Mouse (Mus musculus) kidney, adult 8-10 months (tissue): Measurements from ENCODE around the gene Ndufb5.
A peak's percentile ranks its signal among the peaks of the same experiment; 100 is the strongest.
"Not testable (repeated sequence)": the region's sequence is repeated elsewhere in the genome, so short reads cannot be mapped to it uniquely, and the experiment has no call there.

Source experiments
- DNase-seq, 2 experiments: peaks; one replicate each; pipeline ENCODE4 v3.0.0; 2022

Gene Ndufb5

GRCm38 (mm10) chr3:32736244-32737171 is at the start of gene Ndufb5:
Ndufb5 (plus strand) TSS chr3:32736990.
- DNase-seq, result peak; percentile 99

- no peak for DNase-seq
Observed at GRCm38 (mm10) chr3:32687156-32687555, 49.6 kb upstream of the Ndufb5 start.

- no peak for DNase-seq
Observed at GRCm38 (mm10) chr3:32689567-32689999, 47.2 kb upstream of the Ndufb5 start.

- no peak for DNase-seq
Observed at GRCm38 (mm10) chr3:32690008-32690407, 46.8 kb upstream of the Ndufb5 start.

GRCm38 (mm10) chr3:32690901-32691300 is 45.9 kb upstream of the Ndufb5 start:
- no peak for DNase-seq

- no peak for DNase-seq
Observed at GRCm38 (mm10) chr3:32691841-32692240, 44.9 kb upstream of the Ndufb5 start.

GRCm38 (mm10) chr3:32694211-32694610 is 42.6 kb upstream of the Ndufb5 start:
- no peak for DNase-seq

- no peak for DNase-seq
Observed at GRCm38 (mm10) chr3:32694737-32695582, 41.8 kb upstream of the Ndufb5 start.

- DNase-seq, result no peak
Observed at GRCm38 (mm10) chr3:32695583-32695980, 41.2 kb upstream of the Ndufb5 start.

- peak; percentile 79 to 94 for DNase-seq
Observed at GRCm38 (mm10) chr3:32698228-32698863, 38.4 kb upstream of the Ndufb5 start.

- not testable (repeated sequence) for DNase-seq
Observed at GRCm38 (mm10) chr3:32704021-32704420, 32.8 kb upstream of the Ndufb5 start.

GRCm38 (mm10) chr3:32704632-32705031 is 32.2 kb upstream of the Ndufb5 start:
- not testable (repeated sequence) for DNase-seq

- not testable (repeated sequence) for DNase-seq
Observed at GRCm38 (mm10) chr3:32705647-32706348, 31.0 kb upstream of the Ndufb5 start, which contains the start of gene Actl6a. Actl6a (plus strand) TSS chr3:32706298.

- DNase-seq, result no peak
Observed at GRCm38 (mm10) chr3:32708052-32708367, 28.8 kb upstream of the Ndufb5 start.

- peak; percentile 98 to 99 for DNase-seq
Observed at GRCm38 (mm10) chr3:32708368-32709231, 28.2 kb upstream of the Ndufb5 start.

GRCm38 (mm10) chr3:32709388-32709787 is 27.4 kb upstream of the Ndufb5 start:
- no peak for DNase-seq

GRCm38 (mm10) chr3:32713711-32714110 is 23.1 kb upstream of the Ndufb5 start:
- DNase-seq, result peak in 1 of 2 experiments; percentile 33

GRCm38 (mm10) chr3:32717403-32717802 is 19.4 kb upstream of the Ndufb5 start:
- DNase-seq, result not testable (repeated sequence)

- DNase-seq, result no peak
Observed at GRCm38 (mm10) chr3:32718271-32718670, 18.5 kb upstream of the Ndufb5 start.

GRCm38 (mm10) chr3:32724191-32724590 is 12.6 kb upstream of the Ndufb5 start:
- DNase-seq, result no peak

- DNase-seq, result no peak
Observed at GRCm38 (mm10) chr3:32725951-32726350, 10.8 kb upstream of the Ndufb5 start.
